Mouse (Mus musculus) forebrain, postnatal 0 days (tissue): Measurements from ENCODE around the gene Rims1. TPM values are rescaled to one million over a fixed set of nuclear protein-coding genes. Genes with fewer than 3 reads are reported as not detected.

Experiments used
- ATAC-seq: fragments of 200-750 bp; cut with Nextera tagmentation; 2 replicates; pipeline ENCODE4 v1.8.0; 2017; ENCODE audit warnings: mild to moderate bottlenecking, moderate library complexity
- DNase-seq: peaks from one replicate; pipeline ENCODE4 v3.0.0-alpha.2; 2015
- H3K27ac ChIP-seq: fragments of 300-500 bp; sonication (generic); 2 replicates; pipeline ENCODE4 v1.5.1; 2014; ENCODE audit warnings: low read depth, mild to moderate bottlenecking, antibody characterized with exemption, low read length, moderate library complexity, mixed read lengths
- H3K27me3 ChIP-seq: fragments of 300-500 bp; sonication (generic); 2 replicates; pipeline ENCODE4 v1.6.1; 2014; ENCODE audit warnings: mild to moderate bottlenecking, low read length, mixed read lengths; ENCODE audit not compliant: insufficient read depth
- H3K36me3 ChIP-seq: fragments of 300-500 bp; sonication (generic); 2 replicates; pipeline ENCODE4 v1.6.1; 2014; ENCODE audit warnings: mild to moderate bottlenecking, moderate library complexity; ENCODE audit not compliant: insufficient read depth
- H3K4me1 ChIP-seq: fragments of 300-500 bp; sonication (generic); 2 replicates; pipeline ENCODE4 v1.6.1; 2014; ENCODE audit warnings: antibody characterized with exemption; ENCODE audit not compliant: insufficient read depth
- H3K4me2 ChIP-seq: fragments of 300-500 bp; sonication (generic); 2 replicates; pipeline ENCODE4 v1.6.1; 2014; ENCODE audit warnings: low read depth, mild to moderate bottlenecking, moderate library complexity
- H3K4me3 ChIP-seq: fragments of 300-500 bp; sonication (generic); 2 replicates; pipeline ENCODE4 v1.5.1; 2014; ENCODE audit warnings: low read depth, low read length, mixed read lengths
- H3K9ac ChIP-seq: fragments of 300-500 bp; sonication (generic); 2 replicates; pipeline ENCODE4 v1.6.1; 2014; ENCODE audit warnings: mild to moderate bottlenecking
- H3K9me3 ChIP-seq: fragments of 300-500 bp; sonication (generic); 2 replicates; pipeline ENCODE4 v1.6.1; 2016; ENCODE audit warnings: low read length
- CTCF ChIP-seq: sonication (generic); IDR thresholded peaks from 2 replicates; pipeline ENCODE4 v1.5.1; 2016; ENCODE audit warnings: antibody characterized with exemption, control low read depth, low read depth
- WGBS: fragments of 180-500 bp; shearing (Covaris S2); extraction: QIAGEN DNeasy Blood & Tissue Kit; methylation state at CpG from one replicate; pipeline ENCODE4 v1.1.7; 2014; 5-methylcytosine and 5-hydroxymethylcytosine counted together
- polyA plus RNA-seq: library from polyadenylated mRNA; unstranded; fragments of >200 nt; fragmentation: Nextera tagmentation; extraction: Ambion mirVana; gene quantifications from 2 replicates; pipeline ENCODE4 v1.2.1, GENCODE M21; 2015
- total RNA-seq: library from RNA; depleted of rRNA; stranded (reverse); fragments of >200 nt; gene quantifications from 2 replicates; pipeline ENCODE4 v1.2.3, GENCODE M21; 2014

Gene Rims1
- total and polyA plus RNA-seq, 2 experiments from 2014 or later = 18.6 to 57.1 TPM

GRCm38 (mm10) chr1:22535049-22535448 is 270.7 kb downstream of the Rims1 start:
- Histone ChIP-seq H3K27me3 (no peaks in the 10 kb centered on the region), H3K9me3 (no peaks in the 10 kb centered on the region), H3K4me2 (no peak overlapping the region), H3K36me3 (peaks cover 4% of the 10 kb centered on the region; the same call in 1 of the 2 replicates), H3K9ac (no peak overlapping the region), H3K27ac (no peak overlapping the region), H3K4me3 (no peak overlapping the region), H3K4me1 (no peaks in the 10 kb centered on the region)
- ATAC-seq = no peak
- TF ChIP-seq CTCF = no peak
- WGBS = 50% methylated on average over 4 of the region's 4 CpGs
- DNase-seq = no peak

DNA sequence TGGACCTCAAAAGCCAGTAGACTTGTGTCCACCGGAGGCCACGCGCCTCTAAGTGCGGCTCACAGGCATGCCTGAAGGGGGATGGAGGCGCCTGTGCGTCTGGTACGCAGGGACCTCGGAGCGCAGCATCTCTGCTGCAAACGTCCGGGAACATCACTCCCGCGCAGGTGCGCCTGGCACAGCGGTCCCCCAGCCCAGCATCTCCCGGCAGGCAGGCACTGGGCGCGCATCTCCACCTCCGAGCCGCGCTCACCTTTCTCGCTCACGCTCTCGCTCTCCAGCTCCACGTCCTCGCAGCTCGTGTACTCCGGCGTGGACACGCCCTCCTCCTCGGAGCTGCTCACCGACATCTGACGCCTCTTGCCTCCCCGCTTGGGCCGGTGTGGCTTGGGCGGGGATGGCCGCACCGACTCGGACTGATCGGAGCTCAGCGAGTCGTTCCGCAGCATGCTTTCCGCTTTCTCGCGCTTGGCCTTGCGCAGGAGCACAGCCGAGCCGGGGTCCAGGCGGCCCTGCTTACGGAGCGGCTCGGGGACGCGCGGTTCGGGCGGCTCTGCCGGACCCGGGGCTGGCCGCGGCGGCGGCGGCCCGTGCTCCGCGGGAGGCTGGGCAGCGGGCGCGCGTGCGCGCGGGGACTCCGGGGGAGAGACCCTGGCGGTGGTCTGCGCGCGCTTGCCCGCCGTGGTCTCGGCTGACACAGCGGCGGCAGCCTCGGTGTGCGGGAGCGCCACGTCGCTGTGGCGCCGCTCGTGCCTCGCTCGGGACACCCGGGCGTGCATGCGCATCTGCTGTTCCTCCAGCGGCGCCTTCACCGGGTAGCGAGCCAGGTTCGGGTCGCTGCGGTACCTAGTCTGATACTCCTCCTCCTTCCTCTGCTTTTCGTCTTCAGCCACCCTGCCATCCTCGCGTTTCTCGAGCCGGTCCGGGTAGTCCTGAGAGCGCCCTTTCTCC is 272.4 kb downstream of the Rims1 start:
- no peaks in the 10 kb centered on the region for H3K9me3 ChIP-seq
- DNase-seq (peak; percentile 64), ATAC-seq (peak; percentile 87)
- no peaks in the 10 kb centered on the region for H3K4me1 ChIP-seq
- peak; percentile 52 for TF ChIP-seq CTCF
- H3K4me3 ChIP-seq = peak overlapping the region; percentile 68
- under 1% methylated on average over 107 of the region's 112 CpGs for WGBS
- peak overlapping the region; percentile 63 for H3K9ac ChIP-seq
- peak overlapping the region; percentile 70 for H3K27ac ChIP-seq
- no peaks in the 10 kb centered on the region for H3K27me3 ChIP-seq
- peak overlapping the region; percentile 84 for H3K4me2 ChIP-seq
- peaks cover 4% of the 10 kb centered on the region; the same call in 1 of the 2 replicates for H3K36me3 ChIP-seq

DNA sequence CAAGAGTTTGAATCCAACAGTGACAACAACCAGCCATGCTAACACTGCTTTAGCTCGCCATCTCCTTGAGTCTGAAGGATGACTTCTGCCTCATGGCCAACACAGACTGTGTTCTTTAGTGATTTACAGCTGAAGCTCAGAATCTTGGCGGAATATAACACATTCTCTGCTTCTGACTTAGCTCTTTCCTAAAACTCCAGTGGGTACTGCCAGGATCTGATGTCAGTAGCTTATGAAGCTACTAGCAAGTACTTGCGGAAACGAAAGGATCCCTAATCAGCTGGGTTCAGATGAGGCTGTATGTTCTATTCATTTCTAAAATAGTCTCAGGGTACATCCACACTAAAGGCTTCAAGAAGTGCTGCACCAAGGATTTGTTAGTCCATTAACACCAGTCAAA is 290.7 kb downstream of the Rims1 start:
- ATAC-seq = no peak
- no peak for TF ChIP-seq CTCF
- no peaks in the 10 kb centered on the region for H3K36me3 ChIP-seq
- no peaks in the 10 kb centered on the region for H3K9me3 ChIP-seq
- H3K4me1 ChIP-seq = no peaks in the 10 kb centered on the region
- no peak overlapping the region for H3K4me3 ChIP-seq
- WGBS = 87% methylated on average over 4 of the region's 4 CpGs
- H3K4me2 ChIP-seq = no peak overlapping the region
- H3K9ac ChIP-seq = no peak overlapping the region
- H3K27ac ChIP-seq = no peak overlapping the region
- no peak for DNase-seq
- no peaks in the 10 kb centered on the region for H3K27me3 ChIP-seq

DNA sequence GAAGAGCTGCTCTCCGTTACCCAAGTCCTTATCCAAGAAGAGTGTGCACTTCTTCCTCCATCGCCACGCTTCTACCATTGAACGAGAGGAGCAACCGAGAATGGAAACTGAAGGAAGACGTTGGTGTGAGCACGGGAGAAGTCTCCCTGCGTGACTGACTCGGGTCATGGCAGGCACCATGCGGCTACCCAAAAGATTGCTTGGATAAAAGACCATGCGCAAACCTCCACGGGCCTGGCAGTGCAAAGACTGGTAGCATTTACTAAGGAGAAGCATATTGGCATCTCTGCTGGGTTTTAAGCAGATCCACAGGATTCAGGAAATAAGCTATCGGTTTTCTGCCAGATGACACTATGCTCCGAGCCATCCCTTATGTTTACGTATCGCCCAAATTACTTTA is 293.4 kb downstream of the Rims1 start:
- Histone ChIP-seq H3K9me3 (no peaks in the 10 kb centered on the region), H3K36me3 (no peaks in the 10 kb centered on the region), H3K4me2 (no peak overlapping the region), H3K27me3 (no peaks in the 10 kb centered on the region), H3K4me3 (no peak overlapping the region), H3K27ac (no peak overlapping the region), H3K9ac (no peak overlapping the region), H3K4me1 (no peaks in the 10 kb centered on the region)
- 91% methylated on average over 16 of the region's 16 CpGs for WGBS
- no peak for DNase-seq
- no peak for TF ChIP-seq CTCF
- ATAC-seq = no peak

- no peak overlapping the region for H3K27ac ChIP-seq
- TF ChIP-seq CTCF = no peak
- 80% methylated on average over 9 of the region's 9 CpGs for WGBS
Observed at GRCm38 (mm10) chr1:22511614-22512013, 294.2 kb downstream of the Rims1 start.

GRCm38 (mm10) chr1:22508735-22509615 is 296.8 kb downstream of the Rims1 start:
- H3K27ac ChIP-seq = no peak overlapping the region
- no peaks in the 10 kb centered on the region for H3K4me1 ChIP-seq
- no peak overlapping the region for H3K4me2 ChIP-seq
- no peaks in the 10 kb centered on the region for H3K36me3 ChIP-seq
- DNase-seq = no peak
- no peaks in the 10 kb centered on the region for H3K27me3 ChIP-seq
- WGBS = 59% methylated on average over 11 of the region's 11 CpGs
- no peak overlapping the region for H3K4me3 ChIP-seq
- no peak for TF ChIP-seq CTCF
- no peaks in the 10 kb centered on the region for H3K9me3 ChIP-seq
- ATAC-seq = no peak
- H3K9ac ChIP-seq = no peak overlapping the region

More at GRCm38 (mm10) chr1:22511614-22512013, 294.2 kb downstream of the Rims1 start:
- H3K4me1 ChIP-seq = no peaks in the 10 kb centered on the region
- H3K4me2 ChIP-seq = no peak overlapping the region
- H3K4me3 ChIP-seq = no peak overlapping the region
- DNase-seq (no peak), ATAC-seq (no peak)
- H3K36me3 ChIP-seq = no peaks in the 10 kb centered on the region
- no peaks in the 10 kb centered on the region for H3K9me3 ChIP-seq
- no peaks in the 10 kb centered on the region for H3K27me3 ChIP-seq
- H3K9ac ChIP-seq = no peak overlapping the region
